Mouse (Mus musculus) liver, embryonic 13.5 days (tissue): Measurements from ENCODE around the gene Ccdc40. TPM values are rescaled to one million over a fixed set of nuclear protein-coding genes. Genes with fewer than 3 reads are reported as not detected.

ENCODE experiments used
- ATAC-seq: fragments of 200-750 bp; cut with Nextera tagmentation; 2 replicates; pipeline ENCODE4 v1.8.0; 2017; ENCODE audit warnings: low read depth, mild to moderate bottlenecking, moderate number of reproducible peaks, moderate library complexity
- DNase-seq: peaks from one replicate; pipeline ENCODE4 v3.0.0; 2022
- H3K27ac ChIP-seq: fragments of 300-500 bp; sonication (generic); 2 replicates; pipeline ENCODE4 v1.5.1; 2015; ENCODE audit warnings: moderate library complexity, mild to moderate bottlenecking, inconsistent platforms
- H3K27me3 ChIP-seq: fragments of 300-500 bp; sonication (generic); 2 replicates; pipeline ENCODE4 v1.6.1; 2015; ENCODE audit warnings: mild to moderate bottlenecking, inconsistent platforms
- H3K36me3 ChIP-seq: fragments of 300-500 bp; sonication (generic); 2 replicates; pipeline ENCODE4 v1.6.1; 2015; ENCODE audit warnings: mild to moderate bottlenecking, inconsistent platforms
- H3K4me1 ChIP-seq: fragments of 300-500 bp; sonication (generic); replicated peaks from 2 replicates; pipeline ENCODE4 v1.6.1; 2015; ENCODE audit warnings: inconsistent platforms
- H3K4me2 ChIP-seq: fragments of 300-500 bp; sonication (generic); 2 replicates; pipeline ENCODE4 v1.6.1; 2015; ENCODE audit warnings: inconsistent platforms, mild to moderate bottlenecking, moderate library complexity
- H3K4me3 ChIP-seq: fragments of 300-500 bp; sonication (generic); replicated peaks from 2 replicates; pipeline ENCODE4 v1.5.1; 2015; ENCODE audit warnings: mild to moderate bottlenecking, inconsistent platforms
- H3K9ac ChIP-seq: fragments of 300-500 bp; sonication (generic); 2 replicates; pipeline ENCODE4 v1.6.1; 2015; ENCODE audit warnings: mild to moderate bottlenecking, inconsistent platforms
- H3K9me3 ChIP-seq: fragments of 300-500 bp; sonication (generic); replicated peaks from 2 replicates; pipeline ENCODE4 v1.6.1; 2016; ENCODE audit warnings: inconsistent platforms
- WGBS: fragments of 180-500 bp; shearing (Covaris S2); methylation state at CpG from one replicate; pipeline ENCODE4 v1.1.7; 2015; ENCODE audit not compliant: insufficient replicate concordance; 5-methylcytosine and 5-hydroxymethylcytosine counted together
- polyA plus RNA-seq: library from polyadenylated mRNA; unstranded; fragments of >200 nt; fragmentation: Nextera tagmentation; extraction: Ambion mirVana; gene quantifications from 2 replicates; pipeline ENCODE4 v1.2.1, GENCODE M21; 2015

Ccdc40 gene
- polyA plus RNA-seq, 1 experiment from 2014 or later = 1.4 TPM

GRCm38 (mm10) chr11:119223124-119223890 is 5.1 kb upstream of the Ccdc40 start:
- no peak for ATAC-seq
- no peak overlapping the region for H3K9ac ChIP-seq
- no peak overlapping the region for H3K4me2 ChIP-seq
- 71% methylated on average over 20 of the region's 20 CpGs for WGBS
- no peaks in the 10 kb centered on the region for H3K36me3 ChIP-seq
- H3K4me3 ChIP-seq = no peak overlapping the region
- H3K9me3 ChIP-seq = no peaks in the 10 kb centered on the region
- no peak overlapping the region for H3K27ac ChIP-seq
- H3K27me3 ChIP-seq = peaks cover 30% of the 10 kb centered on the region
- peaks cover 19% of the 10 kb centered on the region for H3K4me1 ChIP-seq
- DNase-seq = no peak

- H3K4me1 ChIP-seq = peaks cover 28% of the 10 kb centered on the region
- DNase-seq = no peak
- 70% methylated on average over 6 of the region's 6 CpGs for WGBS
These were observed 3.4 kb upstream of the Ccdc40 start for GRCm38 (mm10) chr11:119224926-119225325.

GRCm38 (mm10) chr11:119225634-119226033 is 2.7 kb upstream of the Ccdc40 start:
- Histone ChIP-seq H3K27ac (no peak overlapping the region), H3K4me1 (peaks cover 25% of the 10 kb centered on the region), H3K4me3 (no peak overlapping the region), H3K9ac (no peak overlapping the region), H3K27me3 (peaks cover 54% of the 10 kb centered on the region), H3K9me3 (no peaks in the 10 kb centered on the region), H3K4me2 (no peak overlapping the region), H3K36me3 (no peaks in the 10 kb centered on the region)
- DNase-seq (no peak), ATAC-seq (no peak)
- 64% methylated on average over 9 of the region's 9 CpGs for WGBS

More at GRCm38 (mm10) chr11:119224926-119225325, 3.4 kb upstream of the Ccdc40 start:
- Histone ChIP-seq H3K4me3 (no peak overlapping the region), H3K9me3 (no peaks in the 10 kb centered on the region), H3K27ac (no peak overlapping the region), H3K36me3 (no peaks in the 10 kb centered on the region), H3K9ac (no peak overlapping the region), H3K27me3 (peaks cover 46% of the 10 kb centered on the region), H3K4me2 (no peak overlapping the region)
- no peak for ATAC-seq

DNA sequence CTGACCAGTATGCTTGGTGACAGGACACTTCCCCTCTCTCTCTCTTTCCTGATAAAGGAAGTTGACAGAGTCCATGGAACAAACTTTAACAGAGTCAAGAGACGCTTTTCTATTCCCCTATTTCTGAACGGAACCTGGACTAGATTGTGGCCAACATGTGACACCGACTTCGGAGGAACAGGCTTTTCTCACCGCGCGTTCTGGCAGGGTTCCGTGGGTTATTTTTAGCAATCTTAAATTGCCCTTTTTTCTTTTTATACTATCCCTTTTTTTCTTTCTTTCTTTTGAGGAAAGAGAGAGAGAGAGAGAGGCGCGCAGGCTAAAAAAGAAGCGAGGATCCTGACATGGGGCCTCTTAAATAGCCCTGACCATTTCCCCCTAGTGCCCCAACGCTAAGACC is 781 bp upstream of the Ccdc40 start:
- Histone ChIP-seq H3K27me3 (peaks cover 71% of the 10 kb centered on the region), H3K27ac (no peak overlapping the region), H3K36me3 (no peaks in the 10 kb centered on the region), H3K4me1 (peaks cover 25% of the 10 kb centered on the region), H3K4me3 (peak overlapping the region; percentile 63), H3K9ac (peak overlapping the region; percentile 69), H3K4me2 (peak overlapping the region; percentile 81), H3K9me3 (no peaks in the 10 kb centered on the region)
- no peak for ATAC-seq
- WGBS = 5% methylated on average over 12 of the region's 12 CpGs
- no peak for DNase-seq

GRCm38 (mm10) chr11:119228846-119229626 is 664 bp downstream of the Ccdc40 start:
- Histone ChIP-seq H3K4me3 (peak overlapping the region; percentile 63), H3K36me3 (no peaks in the 10 kb centered on the region), H3K9ac (no peak overlapping the region), H3K27me3 (peaks cover 71% of the 10 kb centered on the region), H3K9me3 (no peaks in the 10 kb centered on the region), H3K4me1 (peaks cover 25% of the 10 kb centered on the region), H3K4me2 (peak overlapping the region; percentile 81), H3K27ac (no peak overlapping the region)
- WGBS = 3% methylated on average over 34 of the region's 34 CpGs
- DNase-seq (peak; percentile 26), ATAC-seq (0 out of 2 replicates have a peak, but pooled peaks have one; percentile 27)

GRCm38 (mm10) chr11:119234770-119235169 is 6.4 kb downstream of the Ccdc40 start:
- DNase-seq (no peak), ATAC-seq (no peak)
- Histone ChIP-seq H3K9ac (no peak overlapping the region), H3K27me3 (peaks cover 26% of the 10 kb centered on the region), H3K4me3 (no peak overlapping the region), H3K4me2 (no peak overlapping the region), H3K4me1 (peaks cover 14% of the 10 kb centered on the region), H3K27ac (no peak overlapping the region), H3K36me3 (no peaks in the 10 kb centered on the region), H3K9me3 (no peaks in the 10 kb centered on the region)
- WGBS = 76% methylated on average over 10 of the region's 10 CpGs

DNA sequence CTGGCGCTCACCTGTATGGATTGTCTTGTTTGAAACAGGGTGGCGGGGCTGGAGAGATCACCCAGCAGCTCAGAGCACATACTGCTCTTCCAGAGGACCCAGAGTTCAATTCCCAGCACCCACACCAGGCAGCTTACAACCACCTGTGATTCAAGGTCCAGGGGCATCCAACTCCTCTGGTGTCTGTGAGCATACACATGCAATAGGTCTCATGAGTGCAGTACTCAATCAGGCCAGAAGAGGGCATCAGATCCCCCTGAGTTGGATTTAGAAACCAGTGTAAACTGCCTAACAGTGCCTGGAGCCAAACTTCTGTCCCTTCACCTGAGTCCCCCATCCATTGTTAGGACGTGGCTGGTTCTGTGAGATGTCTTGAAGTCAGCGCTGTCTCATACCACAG is 7.2 kb downstream of the Ccdc40 start:
- Histone ChIP-seq H3K4me2 (no peak overlapping the region), H3K36me3 (no peaks in the 10 kb centered on the region), H3K27ac (no peak overlapping the region), H3K4me3 (no peak overlapping the region), H3K27me3 (peaks cover 18% of the 10 kb centered on the region), H3K9ac (no peak overlapping the region), H3K4me1 (peaks cover 14% of the 10 kb centered on the region), H3K9me3 (no peaks in the 10 kb centered on the region)
- ATAC-seq = no peak
- 62% methylated on average over 4 of the region's 4 CpGs for WGBS
- DNase-seq = peak; percentile 51

DNA sequence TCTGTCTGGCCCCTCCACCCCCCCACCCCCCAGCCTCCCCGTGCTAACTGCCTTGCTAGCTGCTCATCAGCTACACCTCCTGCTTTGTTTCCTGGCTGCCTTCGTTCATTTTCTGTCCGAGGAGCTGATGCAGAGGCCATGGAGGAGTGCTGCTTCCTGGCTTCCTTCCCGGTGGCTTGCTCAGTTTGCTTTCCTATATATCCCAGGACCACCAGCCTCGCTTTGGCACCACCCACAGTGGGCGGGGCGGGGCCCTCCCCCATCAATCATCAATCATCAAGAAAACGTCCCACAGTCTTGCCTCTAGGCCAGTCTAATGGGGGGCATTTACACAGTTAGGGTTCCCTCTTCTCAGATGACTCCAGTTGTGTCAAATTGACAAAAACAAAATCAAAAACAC is 8.0 kb downstream of the Ccdc40 start:
- WGBS = 14% methylated on average over 8 of the region's 8 CpGs
- Histone ChIP-seq H3K9me3 (no peaks in the 10 kb centered on the region), H3K9ac (no peak overlapping the region), H3K4me3 (no peak overlapping the region), H3K36me3 (no peaks in the 10 kb centered on the region), H3K4me1 (peaks cover 14% of the 10 kb centered on the region), H3K27me3 (peaks cover 10% of the 10 kb centered on the region), H3K27ac (no peak overlapping the region), H3K4me2 (no peak overlapping the region)
- no peak for ATAC-seq
- no peak for DNase-seq

DNA sequence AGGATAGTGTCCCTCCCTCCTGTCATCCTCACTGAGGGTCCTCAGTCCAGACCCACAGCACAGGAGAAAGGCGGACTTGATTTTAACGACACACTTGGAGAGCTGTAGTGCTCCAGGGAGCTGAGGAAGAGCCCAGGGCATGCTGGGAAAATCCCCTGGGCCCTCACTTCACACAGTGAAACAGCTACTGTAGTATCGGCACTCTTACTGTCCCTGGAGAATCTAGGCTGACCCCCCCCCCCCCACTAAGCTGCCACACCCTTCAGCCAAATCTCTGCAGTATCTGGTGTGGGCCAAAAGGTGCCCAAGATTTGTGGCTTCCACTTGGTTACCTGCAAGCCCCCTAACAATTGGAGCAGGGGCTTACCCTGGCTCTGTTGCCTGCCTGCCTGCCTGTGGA is 8.6 kb downstream of the Ccdc40 start:
- no peaks in the 10 kb centered on the region for H3K9me3 ChIP-seq
- H3K4me3 ChIP-seq = no peak overlapping the region
- H3K4me1 ChIP-seq = peaks cover 14% of the 10 kb centered on the region
- no peak overlapping the region for H3K4me2 ChIP-seq
- H3K27me3 ChIP-seq = peaks cover 4% of the 10 kb centered on the region
- H3K9ac ChIP-seq = no peak overlapping the region
- 48% methylated on average over 3 of the region's 3 CpGs for WGBS
- no peak overlapping the region for H3K27ac ChIP-seq
- H3K36me3 ChIP-seq = no peaks in the 10 kb centered on the region
- DNase-seq (no peak), ATAC-seq (no peak)

DNA sequence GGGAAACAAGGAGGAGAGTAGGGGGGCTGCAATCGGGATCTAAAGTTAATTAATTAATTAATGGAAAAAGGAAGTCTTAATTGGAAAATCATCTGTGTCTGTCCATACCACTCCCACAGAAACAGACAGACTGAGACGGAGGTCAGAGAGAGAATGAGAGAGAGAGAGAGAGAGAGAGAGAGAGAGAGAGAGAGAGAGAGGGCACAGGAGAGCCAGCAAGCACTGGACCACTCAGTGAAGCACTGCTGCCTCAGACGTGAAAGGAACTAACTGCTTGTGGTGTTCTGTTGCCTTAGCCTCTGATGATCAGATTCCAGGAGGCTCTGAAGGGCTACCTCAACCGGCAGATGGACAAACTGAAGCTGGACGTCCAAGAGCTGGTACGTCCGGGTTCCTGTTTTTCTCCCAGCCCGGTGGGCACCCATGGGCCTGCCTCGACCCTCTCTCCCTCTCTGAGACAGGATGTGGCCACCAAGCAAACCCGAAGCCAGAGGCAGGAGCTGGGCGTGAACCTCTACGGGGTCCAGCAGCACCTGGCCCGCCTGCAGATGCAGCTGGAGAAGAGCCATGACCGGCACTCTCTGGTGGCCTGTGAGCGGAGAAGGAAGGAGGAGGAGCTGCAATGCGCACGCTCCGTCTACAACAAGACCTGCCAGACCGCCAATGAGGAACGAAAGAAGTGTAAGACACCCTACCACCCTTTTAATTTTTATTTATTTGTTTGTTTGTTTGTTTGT is 9.4 kb downstream of the Ccdc40 start:
- Histone ChIP-seq H3K4me2 (peak overlapping the region; percentile 66), H3K4me3 (peak overlapping the region; percentile 42), H3K4me1 (peaks cover 14% of the 10 kb centered on the region), H3K9me3 (no peaks in the 10 kb centered on the region), H3K27me3 (no peaks in the 10 kb centered on the region), H3K27ac (no peak overlapping the region), H3K36me3 (no peaks in the 10 kb centered on the region), H3K9ac (peak overlapping the region; percentile 57; the same call in 1 of the 2 replicates)
- peak; percentile 57 for ATAC-seq
- DNase-seq = no peak
- 13% methylated on average over 20 of the region's 20 CpGs for WGBS

DNA sequence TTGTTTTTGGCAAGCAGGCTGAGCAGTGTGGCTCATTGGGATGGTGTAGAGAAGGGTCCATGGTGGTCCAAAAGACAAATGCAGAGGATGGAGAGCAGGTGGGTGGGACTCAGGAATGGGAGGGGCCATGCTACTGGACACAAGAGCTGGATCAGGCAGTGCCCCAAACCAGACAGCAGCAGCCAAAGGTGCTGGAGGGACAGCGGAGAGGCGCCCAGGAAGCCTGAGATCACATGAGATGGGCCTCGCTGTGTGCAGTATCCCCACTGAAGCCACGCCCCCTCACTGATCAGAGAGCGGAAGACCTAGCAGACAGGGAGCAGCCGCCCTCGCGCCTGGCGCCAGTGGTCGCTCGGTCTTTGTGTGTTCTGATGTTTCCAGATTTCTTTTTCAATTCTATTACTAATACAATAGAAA is 9.9 kb downstream of the Ccdc40 start:
- under 1% methylated on average over 11 of the region's 11 CpGs for WGBS
- peak overlapping the region; percentile 57; the same call in 1 of the 2 replicates for H3K9ac ChIP-seq

More for the DNA sequence above, 9.9 kb downstream of the Ccdc40 start:
- H3K36me3 ChIP-seq = no peaks in the 10 kb centered on the region
- H3K27me3 ChIP-seq = no peaks in the 10 kb centered on the region
- H3K4me3 ChIP-seq = peak overlapping the region; percentile 42
- ATAC-seq = peak; percentile 65
- peak; percentile 57 for DNase-seq
- peaks cover 14% of the 10 kb centered on the region for H3K4me1 ChIP-seq
- H3K9me3 ChIP-seq = no peaks in the 10 kb centered on the region
- no peak overlapping the region for H3K27ac ChIP-seq
- peak overlapping the region; percentile 66 for H3K4me2 ChIP-seq
